Mouse (Mus musculus) erythroblast, embryonic 14.5 days (primary cell): ENCODE measurements around the gene Slc23a2.

Experiments
- GATA1 ChIP-seq: IDR thresholded peaks from 2 replicates; pipeline ENCODE4 v1.6.1; 2012; ENCODE audit warnings: low read length, inconsistent platforms, mixed read lengths
- TAL1 ChIP-seq: IDR thresholded peaks from 3 replicates; pipeline ENCODE4 v1.6.1; 2012; ENCODE audit warnings: low read length, inconsistent platforms, mixed read lengths

DNA sequence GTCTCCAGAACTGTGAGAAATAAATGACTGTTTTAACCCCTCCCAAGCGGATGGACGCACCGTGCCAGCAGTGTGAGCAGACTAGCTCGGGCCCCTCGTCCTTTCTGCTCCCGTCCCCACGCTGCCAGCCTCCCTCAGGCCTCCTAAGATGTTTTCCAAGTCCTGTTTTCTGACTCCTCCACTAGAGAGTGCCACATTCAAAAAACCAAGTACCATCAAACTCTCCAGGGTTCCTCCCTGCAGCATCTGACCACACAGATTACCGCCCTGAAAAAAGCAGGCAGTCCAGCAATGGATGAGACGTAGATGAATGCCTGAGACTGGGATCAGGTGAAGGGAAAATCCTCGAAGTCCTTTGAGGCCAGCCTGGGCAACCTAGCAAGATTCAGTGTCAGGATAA lies 4.4 kb downstream of the Slc23a2 start:
- TF ChIP-seq TAL1, result no peak
- TF ChIP-seq GATA1, result no peak
